Mouse (Mus musculus) lung, embryonic 14.5 days (tissue): ENCODE results near the gene Rrp36. TPM values are rescaled to one million over a fixed set of nuclear protein-coding genes. Genes with fewer than 3 reads are reported as not detected.

ENCODE experiments used
- ATAC-seq: fragments of 200-750 bp; cut with Nextera tagmentation; 2 replicates; pipeline ENCODE4 v1.8.0; 2017; ENCODE audit warnings: mild to moderate bottlenecking, moderate TSS enrichment, moderate library complexity; ENCODE audit not compliant: insufficient read depth
- DNase-seq: peaks from one replicate; pipeline ENCODE4 v3.0.0-alpha.2; 2015
- H3K27ac ChIP-seq: fragments of 300-500 bp; sonication (generic); 2 replicates; pipeline ENCODE4 v1.5.1; 2014; ENCODE audit warnings: low read depth, mild to moderate bottlenecking, moderate library complexity
- H3K27me3 ChIP-seq: fragments of 300-500 bp; sonication (generic); 2 replicates; pipeline ENCODE4 v1.6.1; 2014; ENCODE audit warnings: low read length, control low read depth; ENCODE audit not compliant: insufficient read depth
- H3K36me3 ChIP-seq: fragments of 300-500 bp; sonication (generic); 2 replicates; pipeline ENCODE4 v1.6.1; 2014; ENCODE audit warnings: control low read depth; ENCODE audit not compliant: insufficient read depth
- H3K4me1 ChIP-seq: fragments of 300-500 bp; sonication (generic); 2 replicates; pipeline ENCODE4 v1.6.1; 2014; ENCODE audit warnings: antibody characterized with exemption, control low read depth; ENCODE audit not compliant: insufficient read depth
- H3K4me2 ChIP-seq: fragments of 300-500 bp; sonication (generic); 2 replicates; pipeline ENCODE4 v1.6.1; 2014; ENCODE audit warnings: mild to moderate bottlenecking
- H3K4me3 ChIP-seq: fragments of 300-500 bp; sonication (generic); 2 replicates; pipeline ENCODE4 v1.5.1; 2014; ENCODE audit warnings: low read depth, low read length
- H3K9ac ChIP-seq: fragments of 300-500 bp; sonication (generic); 2 replicates; pipeline ENCODE4 v1.6.1; 2014
- H3K9me3 ChIP-seq: fragments of 300-500 bp; sonication (generic); 2 replicates; pipeline ENCODE4 v1.6.1; 2016; ENCODE audit warnings: low read depth, low read length, control low read depth
- CTCF ChIP-seq: IDR thresholded peaks from 2 replicates; pipeline ENCODE4 v1.5.1; 2016; ENCODE audit warnings: antibody characterized with exemption, low read depth
- WGBS: fragments of 180-500 bp; shearing (Covaris S2); extraction: QIAGEN DNeasy Blood & Tissue Kit; methylation state at CpG from one replicate; pipeline ENCODE4 v1.1.7; 2014; 5-methylcytosine and 5-hydroxymethylcytosine counted together
- polyA plus RNA-seq: library from polyadenylated mRNA; unstranded; fragments of >200 nt; fragmentation: Nextera tagmentation; extraction: Ambion mirVana; gene quantifications from 2 replicates; pipeline ENCODE4 v1.2.1, GENCODE M21; 2014

Gene Rrp36
- polyA plus RNA-seq, 1 experiment from 2014 or later = 48.5 TPM

GRCm38 (mm10) chr17:46701489-46701888 lies 27.3 kb upstream of the Rrp36 start:
- DNase-seq (no peak), ATAC-seq (no peak)
- no peaks in the 10 kb centered on the region for H3K9me3 ChIP-seq
- peaks cover 23% of the 10 kb centered on the region for H3K36me3 ChIP-seq
- peaks cover 10% of the 10 kb centered on the region; the same call in 1 of the 2 replicates for H3K4me1 ChIP-seq
- no peak for TF ChIP-seq CTCF
- no peak overlapping the region for H3K4me3 ChIP-seq
- no peak overlapping the region for H3K27ac ChIP-seq
- H3K9ac ChIP-seq = no peak overlapping the region
- H3K4me2 ChIP-seq = no peak overlapping the region
- no peaks in the 10 kb centered on the region for H3K27me3 ChIP-seq
- WGBS = 79% methylated on average over 12 of the region's 12 CpGs

- DNase-seq (no peak), ATAC-seq (no peak)
- H3K27me3 ChIP-seq = no peaks in the 10 kb centered on the region
- TF ChIP-seq CTCF = no peak
- peaks cover 26% of the 10 kb centered on the region for H3K36me3 ChIP-seq
- no peak overlapping the region for H3K27ac ChIP-seq
- H3K9me3 ChIP-seq = no peaks in the 10 kb centered on the region
- H3K9ac ChIP-seq = no peak overlapping the region
- no peak overlapping the region for H3K4me3 ChIP-seq
- H3K4me1 ChIP-seq = peaks cover 10% of the 10 kb centered on the region; the same call in 1 of the 2 replicates
- no peak overlapping the region for H3K4me2 ChIP-seq
- WGBS = 93% methylated on average over 3 of the region's 3 CpGs
These were observed 25.8 kb upstream of the Rrp36 start for GRCm38 (mm10) chr17:46699912-46700311.

DNA sequence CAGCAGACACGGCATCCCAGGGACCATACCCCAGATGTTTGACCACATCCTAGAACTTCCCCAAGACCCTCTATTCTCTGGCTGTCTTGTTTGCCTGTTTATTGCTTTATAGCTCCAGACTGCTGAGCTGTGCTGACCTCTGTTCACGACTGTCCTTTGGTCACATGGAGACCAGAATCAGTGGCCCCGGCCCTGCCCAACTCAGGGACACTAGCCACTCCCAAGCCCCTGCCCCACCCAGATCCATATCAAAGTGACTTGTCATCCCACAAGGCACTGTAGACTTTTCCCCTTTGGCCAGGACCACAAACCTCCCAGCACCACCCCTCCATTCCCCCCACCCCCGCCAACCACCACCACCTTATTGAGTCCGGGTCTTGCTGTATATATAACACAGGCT lies 25.1 kb upstream of the Rrp36 start:
- ATAC-seq (no peak), DNase-seq (no peak)
- Histone ChIP-seq H3K27ac (no peak overlapping the region), H3K27me3 (no peaks in the 10 kb centered on the region), H3K4me1 (peaks cover 10% of the 10 kb centered on the region; the same call in 1 of the 2 replicates), H3K9ac (no peak overlapping the region), H3K36me3 (peaks cover 26% of the 10 kb centered on the region), H3K4me3 (no peak overlapping the region), H3K9me3 (no peaks in the 10 kb centered on the region), H3K4me2 (no peak overlapping the region)
- WGBS = 81% methylated on average over 5 of the region's 5 CpGs
- TF ChIP-seq CTCF = no peak

- H3K9ac ChIP-seq = no peak overlapping the region
- no peak for ATAC-seq
- no peak for TF ChIP-seq CTCF
- H3K27ac ChIP-seq = no peak overlapping the region
- H3K4me1 ChIP-seq = peaks cover 4% of the 10 kb centered on the region; the same call in 1 of the 2 replicates
- 85% methylated on average over 6 of the region's 6 CpGs for WGBS
- H3K4me2 ChIP-seq = no peak overlapping the region
- H3K9me3 ChIP-seq = no peaks in the 10 kb centered on the region
- H3K27me3 ChIP-seq = no peaks in the 10 kb centered on the region
- peaks cover 26% of the 10 kb centered on the region for H3K36me3 ChIP-seq
- no peak for DNase-seq
- H3K4me3 ChIP-seq = no peak overlapping the region
These were observed 24.4 kb upstream of the Rrp36 start for GRCm38 (mm10) chr17:46698515-46698914.

DNA sequence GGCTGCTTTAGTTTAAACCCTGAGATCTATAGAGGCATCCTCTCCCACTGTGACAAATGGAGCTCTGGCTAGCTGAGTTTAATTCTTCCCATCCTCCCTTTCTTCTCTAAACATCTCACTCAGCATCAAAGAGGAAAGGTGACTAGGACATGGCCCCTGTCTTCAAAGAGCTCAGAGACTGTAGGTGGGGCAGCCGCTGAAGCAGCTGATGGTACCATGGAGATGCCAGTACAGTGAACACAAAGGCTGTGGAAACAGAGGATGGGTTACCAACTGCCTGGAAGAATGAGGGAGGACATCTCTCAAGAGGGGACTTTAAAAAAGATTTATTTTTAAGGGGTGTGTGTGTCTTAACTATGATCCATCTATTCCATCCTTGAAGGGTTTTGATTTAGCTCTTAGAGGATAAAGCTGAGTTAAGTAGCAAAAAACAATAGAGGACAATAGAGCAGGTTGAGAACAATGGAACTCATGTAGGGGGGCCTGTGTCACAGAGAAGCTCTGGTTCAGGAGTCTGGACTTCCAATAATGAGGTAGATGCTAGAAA lies 20.4 kb upstream of the Rrp36 start:
- Histone ChIP-seq H3K36me3 (peaks cover 41% of the 10 kb centered on the region), H3K4me3 (no peak overlapping the region), H3K4me2 (no peak overlapping the region), H3K9ac (no peak overlapping the region), H3K9me3 (no peaks in the 10 kb centered on the region), H3K27ac (no peak overlapping the region), H3K27me3 (no peaks in the 10 kb centered on the region), H3K4me1 (no peaks in the 10 kb centered on the region)
- WGBS = 52% methylated on average over 1 of the region's 1 CpGs
- ATAC-seq (no peak), DNase-seq (no peak)
- TF ChIP-seq CTCF = no peak

DNA sequence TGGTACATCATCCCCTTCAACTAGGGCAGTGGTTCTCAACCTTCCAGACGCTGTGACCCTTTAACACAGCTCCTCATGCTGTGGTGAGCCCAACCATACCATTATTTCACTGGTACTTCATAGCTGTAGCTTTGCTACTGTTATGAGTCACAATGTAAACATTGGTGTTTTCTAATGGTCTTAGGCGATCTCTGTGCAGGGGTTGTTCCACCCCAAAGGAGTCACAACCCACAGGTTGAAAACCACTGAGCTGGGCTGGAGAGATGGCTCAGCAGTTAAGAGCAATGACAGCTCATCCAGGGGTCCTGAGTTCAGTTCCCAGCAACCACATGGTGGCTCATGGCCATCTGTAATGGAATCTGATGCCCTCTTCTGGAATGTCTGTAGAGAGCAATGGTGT lies 17.2 kb upstream of the Rrp36 start:
- Histone ChIP-seq H3K9ac (no peak overlapping the region), H3K4me3 (no peak overlapping the region), H3K4me2 (no peak overlapping the region), H3K4me1 (no peaks in the 10 kb centered on the region), H3K27me3 (no peaks in the 10 kb centered on the region), H3K27ac (no peak overlapping the region), H3K36me3 (peaks cover 47% of the 10 kb centered on the region), H3K9me3 (no peaks in the 10 kb centered on the region)
- no peak for TF ChIP-seq CTCF
- no peak for ATAC-seq
- 88% methylated on average over 2 of the region's 2 CpGs for WGBS
- DNase-seq = no peak

- 80% methylated on average over 12 of the region's 12 CpGs for WGBS
- no peak for ATAC-seq
- TF ChIP-seq CTCF = no peak
- H3K4me3 ChIP-seq = no peak overlapping the region
- no peak overlapping the region for H3K9ac ChIP-seq
- no peak overlapping the region for H3K4me2 ChIP-seq
- H3K36me3 ChIP-seq = peaks cover 52% of the 10 kb centered on the region
- H3K4me1 ChIP-seq = no peaks in the 10 kb centered on the region
- no peak for DNase-seq
- no peaks in the 10 kb centered on the region for H3K9me3 ChIP-seq
- no peaks in the 10 kb centered on the region for H3K27me3 ChIP-seq
- no peak overlapping the region for H3K27ac ChIP-seq
These were observed 16.5 kb upstream of the Rrp36 start for GRCm38 (mm10) chr17:46690665-46691064.
